Mouse (Mus musculus): ENCODE results near the gene Rps6kc1.
"Not testable (repeated sequence)": the region's sequence is repeated elsewhere in the genome, so short reads cannot be mapped to it uniquely, and the experiment has no call there.

The Rps6kc1 gene

GRCm38 (mm10) chr1:190911415-190912123, at the start of gene Rps6kc1:
Gene Rps6kc1 (minus strand): TSS chr1:190911770.
- DNase-seq (ENCODE audit: low spot score in 2 of 2): peak; percentile 59 to 84

GRCm38 (mm10) chr1:190958821-190959220, 47.3 kb upstream of the Rps6kc1 start:
- DNase-seq (ENCODE audit: low spot score in 2 of 2): no peak

GRCm38 (mm10) chr1:190953009-190953408, 41.4 kb upstream of the Rps6kc1 start:
- DNase-seq (ENCODE audit: low spot score in 2 of 2): no peak

GRCm38 (mm10) chr1:190951014-190951413, 39.4 kb upstream of the Rps6kc1 start:
- no peak for DNase-seq (ENCODE audit: low spot score in 2 of 2)

- DNase-seq (ENCODE audit: low spot score in 2 of 2): no peak
Observed at GRCm38 (mm10) chr1:190948846-190949245, 37.3 kb upstream of the Rps6kc1 start.

GRCm38 (mm10) chr1:190948439-190948838, 36.9 kb upstream of the Rps6kc1 start:
- no peak for DNase-seq (ENCODE audit: low spot score in 2 of 2)

GRCm38 (mm10) chr1:190947986-190948385, 36.4 kb upstream of the Rps6kc1 start:
- no peak for DNase-seq (ENCODE audit: low spot score in 2 of 2)

- DNase-seq (ENCODE audit: low spot score in 2 of 2): peak in 1 of 2 experiments; percentile 84
Observed at GRCm38 (mm10) chr1:190944109-190944760, 32.7 kb upstream of the Rps6kc1 start.

GRCm38 (mm10) chr1:190939803-190940202, 28.2 kb upstream of the Rps6kc1 start:
- DNase-seq (ENCODE audit: low spot score in 2 of 2): no peak

- no peak for DNase-seq (ENCODE audit: low spot score in 2 of 2)
Observed at GRCm38 (mm10) chr1:190930181-190930580, 18.6 kb upstream of the Rps6kc1 start.

GRCm38 (mm10) chr1:190929010-190929695, 17.6 kb upstream of the Rps6kc1 start:
- DNase-seq (ENCODE audit: low spot score in 2 of 2): peak in 1 of 2 experiments; percentile 37

- peak; percentile 93 to 98 for DNase-seq (ENCODE audit: low spot score in 2 of 2)
Observed at GRCm38 (mm10) chr1:190928370-190929009, 16.9 kb upstream of the Rps6kc1 start.

GRCm38 (mm10) chr1:190927751-190928369, 16.3 kb upstream of the Rps6kc1 start:
- DNase-seq (ENCODE audit: low spot score in 2 of 2): no peak

- DNase-seq (ENCODE audit: low spot score in 2 of 2): no peak
Observed at GRCm38 (mm10) chr1:190927311-190927710, 15.7 kb upstream of the Rps6kc1 start.

- DNase-seq (ENCODE audit: low spot score in 2 of 2): not testable (repeated sequence)
Observed at GRCm38 (mm10) chr1:190924812-190925211, 13.2 kb upstream of the Rps6kc1 start, which contains the start of gene Angel2. Gene Angel2 (plus strand): TSS chr1:190925112.

GRCm38 (mm10) chr1:190919725-190920469, 8.3 kb upstream of the Rps6kc1 start:
- no peak for DNase-seq (ENCODE audit: low spot score in 2 of 2)

GRCm38 (mm10) chr1:190918938-190919337, 7.4 kb upstream of the Rps6kc1 start:
- DNase-seq (ENCODE audit: low spot score in 2 of 2): peak; percentile 70 to 73

- no peak for DNase-seq (ENCODE audit: low spot score in 2 of 2)
Observed at GRCm38 (mm10) chr1:190912623-190913022, 1.1 kb upstream of the Rps6kc1 start.

GRCm38 (mm10) chr1:190910836-190911235, 734 bp downstream of the Rps6kc1 start:
- peak in 1 of 2 experiments; percentile 33 for DNase-seq (ENCODE audit: low spot score in 2 of 2)

- no peak for DNase-seq (ENCODE audit: low spot score in 2 of 2)
Observed at GRCm38 (mm10) chr1:190904714-190905113, 6.9 kb downstream of the Rps6kc1 start.

GRCm38 (mm10) chr1:190904136-190904535, 7.4 kb downstream of the Rps6kc1 start:
- DNase-seq (ENCODE audit: low spot score in 2 of 2): no peak
